Mouse (Mus musculus): Measurements from ENCODE around the gene Spp1. TPM values are rescaled to one million over a fixed set of nuclear protein-coding genes. Genes with fewer than 3 reads are reported as not detected.

Spp1 gene
- polyA plus RNA-seq, 1 experiment from 2014 or later, result 6.2 TPM

DNA sequence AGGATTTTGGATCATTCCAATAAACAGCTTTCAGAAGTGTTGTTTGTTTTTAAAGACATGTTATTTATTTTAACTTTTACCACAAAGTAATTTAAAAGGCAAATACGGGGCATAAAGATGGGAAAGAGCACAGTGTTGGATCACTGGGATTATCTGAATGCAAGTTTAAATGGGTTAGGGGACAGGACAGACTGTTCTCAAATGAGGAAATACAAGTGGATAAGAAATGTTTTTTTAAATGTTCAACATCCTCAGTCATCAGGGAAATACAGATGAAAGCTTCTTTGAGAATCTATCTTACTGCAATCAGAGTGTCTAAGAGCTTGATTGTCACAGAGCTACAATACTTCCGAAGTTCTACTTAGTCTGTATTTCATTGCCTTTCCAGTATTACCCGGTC lies 32.3 kb upstream of the Spp1 start:
- Histone ChIP-seq H3K9ac (replicated peaks; ENCODE audit: low read depth, low read length) (no peak overlapping the region), H3K27ac (ENCODE audit: low read depth, low read length) (no peak overlapping the region), H3K4me3 (ENCODE audit: low read depth, low read length) (no peak overlapping the region), H3K36me3 (ENCODE audit: control insufficient read depth, insufficient read depth, low read length) (no peaks in the 10 kb centered on the region), H3K9me3 (ENCODE audit: control insufficient read depth, low read length) (no peaks in the 10 kb centered on the region), H3K4me2 (ENCODE audit: low read depth, low read length) (no peak overlapping the region), H3K4me1 (ENCODE audit: control insufficient read depth, insufficient read depth, low read length) (0 out of 2 replicates have a peak, but pooled peaks cover 3% of the 10 kb centered on the region), H3K27me3 (ENCODE audit: control insufficient read depth, insufficient read depth, low read length) (no peaks in the 10 kb centered on the region)
- ATAC-seq (ENCODE audit: low read depth), result no peak
- WGBS, result 62% methylated on average over 3 of the region's 3 CpGs

DNA sequence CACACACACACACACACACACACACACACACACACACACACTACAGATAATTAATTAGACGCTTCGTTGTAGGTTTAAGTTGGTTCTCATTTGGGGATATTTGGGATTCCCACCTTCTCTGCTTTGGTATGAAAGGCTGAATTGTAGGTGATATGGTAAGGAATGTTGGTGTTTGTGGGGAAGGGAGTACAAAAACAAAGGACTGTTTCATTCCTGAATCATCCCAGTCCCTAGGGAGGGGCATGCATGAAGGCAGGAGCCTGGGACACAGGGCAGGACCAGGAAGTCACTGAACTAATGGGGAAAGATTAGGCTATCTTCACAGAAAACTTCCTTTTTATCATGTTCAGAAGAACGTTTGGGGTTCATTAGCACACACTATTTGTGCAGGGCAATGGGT lies 31.6 kb upstream of the Spp1 start:
- ATAC-seq (ENCODE audit: low read depth), result no peak
- H3K27ac ChIP-seq (ENCODE audit: low read depth, low read length), result no peak overlapping the region
- H3K36me3 ChIP-seq (ENCODE audit: control insufficient read depth, insufficient read depth, low read length), result no peaks in the 10 kb centered on the region
- WGBS, result 70% methylated on average over 3 of the region's 3 CpGs
- 0 out of 2 replicates have a peak, but pooled peaks cover 3% of the 10 kb centered on the region for H3K4me1 ChIP-seq (ENCODE audit: control insufficient read depth, insufficient read depth, low read length)
- no peak overlapping the region for H3K4me2 ChIP-seq (ENCODE audit: low read depth, low read length)
- no peak overlapping the region for H3K9ac ChIP-seq (replicated peaks; ENCODE audit: low read depth, low read length)
- H3K9me3 ChIP-seq (ENCODE audit: control insufficient read depth, low read length), result no peaks in the 10 kb centered on the region
- H3K27me3 ChIP-seq (ENCODE audit: control insufficient read depth, insufficient read depth, low read length), result no peaks in the 10 kb centered on the region
- H3K4me3 ChIP-seq (ENCODE audit: low read depth, low read length), result no peak overlapping the region

DNA sequence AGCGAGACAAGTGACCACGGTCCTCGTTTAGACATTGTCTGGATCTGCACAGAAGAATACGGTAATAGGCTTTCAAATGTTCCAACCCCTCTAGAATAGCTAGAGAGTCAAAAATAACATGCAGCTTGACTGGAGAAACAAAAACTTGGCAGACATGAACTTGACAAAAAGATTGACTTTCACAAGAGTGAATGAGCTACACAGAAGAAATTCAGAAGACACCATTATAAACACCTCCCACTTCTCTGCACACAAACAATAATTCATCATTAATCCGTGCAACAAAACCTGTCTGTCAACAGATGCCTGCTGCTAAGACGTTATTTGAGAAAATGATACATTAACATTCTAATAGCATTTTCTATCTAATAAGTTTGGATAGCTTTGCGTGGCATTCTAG lies 30.4 kb upstream of the Spp1 start:
- no peak overlapping the region for H3K4me2 ChIP-seq (ENCODE audit: low read depth, low read length)
- no peak overlapping the region for H3K4me3 ChIP-seq (ENCODE audit: low read depth, low read length)
- WGBS, result 78% methylated on average over 7 of the region's 7 CpGs
- ATAC-seq (ENCODE audit: low read depth), result no peak
- H3K9ac ChIP-seq (replicated peaks; ENCODE audit: low read depth, low read length), result no peak overlapping the region
- no peaks in the 10 kb centered on the region for H3K9me3 ChIP-seq (ENCODE audit: control insufficient read depth, low read length)
- H3K4me1 ChIP-seq (ENCODE audit: control insufficient read depth, insufficient read depth, low read length), result 0 out of 2 replicates have a peak, but pooled peaks cover 3% of the 10 kb centered on the region
- no peaks in the 10 kb centered on the region for H3K36me3 ChIP-seq (ENCODE audit: control insufficient read depth, insufficient read depth, low read length)
- no peak overlapping the region for H3K27ac ChIP-seq (ENCODE audit: low read depth, low read length)
- no peaks in the 10 kb centered on the region for H3K27me3 ChIP-seq (ENCODE audit: control insufficient read depth, insufficient read depth, low read length)

DNA sequence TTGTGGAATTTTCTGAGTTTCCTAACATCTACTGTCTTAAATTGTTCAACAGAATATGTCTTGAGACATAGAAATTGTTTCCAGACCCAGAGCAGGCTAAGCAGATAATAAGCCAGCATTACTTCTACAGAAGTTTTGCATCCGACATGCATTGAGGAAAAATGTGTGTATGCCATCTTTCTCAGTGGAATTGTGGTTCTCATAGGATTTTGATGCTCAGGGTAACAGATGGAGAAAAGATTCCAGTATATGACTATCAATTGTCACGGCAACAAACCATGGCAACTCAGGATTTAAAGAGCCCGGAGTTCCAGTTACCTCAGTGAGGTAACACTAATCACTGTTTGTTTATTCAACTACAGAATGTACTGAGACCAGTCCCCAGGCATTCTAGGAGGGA lies 29.9 kb upstream of the Spp1 start:
- no peak overlapping the region for H3K4me3 ChIP-seq (ENCODE audit: low read depth, low read length)
- H3K4me1 ChIP-seq (ENCODE audit: control insufficient read depth, insufficient read depth, low read length), result 0 out of 2 replicates have a peak, but pooled peaks cover 3% of the 10 kb centered on the region
- H3K9ac ChIP-seq (replicated peaks; ENCODE audit: low read depth, low read length), result no peak overlapping the region
- no peaks in the 10 kb centered on the region for H3K36me3 ChIP-seq (ENCODE audit: control insufficient read depth, insufficient read depth, low read length)
- ATAC-seq (ENCODE audit: low read depth), result no peak
- no peaks in the 10 kb centered on the region for H3K27me3 ChIP-seq (ENCODE audit: control insufficient read depth, insufficient read depth, low read length)
- no peak overlapping the region for H3K4me2 ChIP-seq (ENCODE audit: low read depth, low read length)
- WGBS, result 84% methylated on average over 3 of the region's 3 CpGs
- no peak overlapping the region for H3K27ac ChIP-seq (ENCODE audit: low read depth, low read length)
- no peaks in the 10 kb centered on the region for H3K9me3 ChIP-seq (ENCODE audit: control insufficient read depth, low read length)

DNA sequence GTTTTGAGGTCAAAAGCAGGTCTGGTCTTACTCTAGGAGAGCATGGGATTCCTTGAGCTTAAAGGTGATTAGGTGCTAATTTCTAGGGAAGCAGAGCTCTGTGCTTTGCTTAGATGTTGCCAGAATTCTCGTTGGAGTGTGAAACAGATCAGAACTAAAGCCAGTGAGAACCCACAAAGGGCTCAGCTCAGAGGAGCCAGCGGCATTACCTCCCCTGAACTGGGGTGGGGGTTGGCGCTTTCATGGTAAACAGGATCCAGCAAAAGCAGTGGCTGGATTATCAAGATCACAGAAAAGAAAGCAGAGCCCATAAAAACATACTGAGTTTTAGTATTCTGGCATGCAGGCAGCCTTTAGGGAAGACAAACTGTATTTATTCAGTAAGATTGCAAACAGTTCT lies 28.2 kb upstream of the Spp1 start:
- no peaks in the 10 kb centered on the region for H3K36me3 ChIP-seq (ENCODE audit: control insufficient read depth, insufficient read depth, low read length)
- no peak for ATAC-seq (ENCODE audit: low read depth)
- H3K9me3 ChIP-seq (ENCODE audit: control insufficient read depth, low read length), result no peaks in the 10 kb centered on the region
- H3K4me2 ChIP-seq (ENCODE audit: low read depth, low read length), result no peak overlapping the region
- no peaks in the 10 kb centered on the region for H3K27me3 ChIP-seq (ENCODE audit: control insufficient read depth, insufficient read depth, low read length)
- WGBS, result 33% methylated on average over 3 of the region's 3 CpGs
- 0 out of 2 replicates have a peak, but pooled peaks cover 3% of the 10 kb centered on the region for H3K4me1 ChIP-seq (ENCODE audit: control insufficient read depth, insufficient read depth, low read length)
- no peak overlapping the region for H3K27ac ChIP-seq (ENCODE audit: low read depth, low read length)
- no peak overlapping the region for H3K4me3 ChIP-seq (ENCODE audit: low read depth, low read length)
- H3K9ac ChIP-seq (replicated peaks; ENCODE audit: low read depth, low read length), result no peak overlapping the region

DNA sequence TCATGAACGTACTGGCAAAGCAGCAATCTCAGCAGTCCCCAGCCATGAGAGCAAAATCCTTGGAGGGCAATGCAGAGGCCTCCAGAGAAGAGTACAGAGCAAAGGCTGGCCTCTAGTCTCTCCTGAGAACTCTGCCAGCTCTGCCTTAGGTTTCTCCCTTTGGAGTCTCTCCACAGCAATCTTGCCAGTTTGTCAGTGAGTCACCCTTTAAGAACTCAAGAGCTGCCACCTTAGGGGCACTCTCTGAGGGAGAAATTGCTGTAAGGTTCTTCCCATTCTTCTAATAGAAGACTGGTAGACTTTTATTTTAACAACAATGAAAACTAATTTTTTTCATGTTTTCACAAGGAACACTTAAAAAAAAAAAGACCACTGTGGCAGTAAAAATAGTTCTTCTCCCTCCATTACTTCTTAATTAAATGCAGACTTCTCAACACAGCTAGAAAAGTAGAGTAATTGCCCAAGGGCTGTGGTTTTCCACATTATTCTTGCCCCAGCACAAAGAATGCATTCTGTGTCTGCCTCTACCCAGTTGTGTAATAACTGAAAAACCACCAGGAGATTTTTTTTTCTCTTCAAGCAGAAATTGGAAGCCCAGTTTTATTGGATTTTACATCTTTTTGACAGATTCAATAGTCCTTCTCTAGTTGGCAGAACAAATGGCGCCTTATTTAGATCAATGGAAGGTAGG lies 27.2 kb upstream of the Spp1 start:
- Histone ChIP-seq H3K27me3 (ENCODE audit: control insufficient read depth, insufficient read depth, low read length) (no peaks in the 10 kb centered on the region), H3K4me3 (ENCODE audit: low read depth, low read length) (no peak overlapping the region), H3K4me2 (ENCODE audit: low read depth, low read length) (no peak overlapping the region), H3K9me3 (ENCODE audit: control insufficient read depth, low read length) (no peaks in the 10 kb centered on the region), H3K4me1 (ENCODE audit: control insufficient read depth, insufficient read depth, low read length) (0 out of 2 replicates have a peak, but pooled peaks cover 3% of the 10 kb centered on the region), H3K27ac (ENCODE audit: low read depth, low read length) (no peak overlapping the region), H3K36me3 (ENCODE audit: control insufficient read depth, insufficient read depth, low read length) (no peaks in the 10 kb centered on the region), H3K9ac (replicated peaks; ENCODE audit: low read depth, low read length) (no peak overlapping the region)
- 69% methylated on average over 2 of the region's 2 CpGs for WGBS
- no peak for ATAC-seq (ENCODE audit: low read depth)

DNA sequence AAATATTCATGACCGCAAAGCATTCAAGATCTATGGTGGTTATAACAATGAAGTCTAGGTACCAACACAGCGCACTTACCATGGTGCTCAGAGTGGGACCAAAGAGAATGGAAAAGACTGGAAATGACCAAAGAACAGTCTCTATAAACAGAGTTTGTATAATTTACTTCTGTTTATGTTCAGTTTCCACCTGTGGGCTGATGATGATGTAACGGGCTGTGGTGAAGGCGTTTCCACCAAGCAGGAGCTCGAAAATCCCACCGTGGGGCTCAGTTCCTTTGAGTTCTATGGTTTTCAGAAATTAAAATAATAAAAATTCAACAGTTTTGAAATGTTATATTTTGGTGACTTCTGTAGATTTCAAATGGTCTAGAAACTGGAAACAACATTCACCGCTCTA lies 26.4 kb upstream of the Spp1 start:
- 97% methylated on average over 7 of the region's 7 CpGs for WGBS
- H3K4me1 ChIP-seq (ENCODE audit: control insufficient read depth, insufficient read depth, low read length), result 0 out of 2 replicates have a peak, but pooled peaks cover 3% of the 10 kb centered on the region
- ATAC-seq (ENCODE audit: low read depth), result no peak

DNA sequence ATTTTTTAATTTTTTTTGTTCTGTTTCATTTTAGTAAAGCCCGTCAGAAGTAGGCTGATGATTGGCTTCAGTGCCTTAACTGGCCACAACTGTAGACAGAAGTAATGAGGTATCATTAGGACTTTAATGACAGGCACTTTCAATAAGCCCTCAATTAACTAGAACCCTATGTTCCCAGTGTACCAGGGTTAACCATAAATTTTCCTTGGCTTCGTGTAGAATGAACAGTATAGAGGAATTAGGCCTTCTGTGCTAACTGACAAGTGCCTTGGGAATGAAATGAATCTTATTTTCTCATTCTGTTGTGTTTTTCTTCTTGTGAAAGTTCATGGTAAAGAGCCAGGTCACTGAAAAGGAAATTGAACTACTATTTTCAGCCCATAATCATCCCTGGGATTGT lies 18.9 kb upstream of the Spp1 start:
- Histone ChIP-seq H3K36me3 (ENCODE audit: control insufficient read depth, insufficient read depth, low read length) (no peaks in the 10 kb centered on the region), H3K4me1 (ENCODE audit: control insufficient read depth, insufficient read depth, low read length) (no peaks in the 10 kb centered on the region), H3K9ac (replicated peaks; ENCODE audit: low read depth, low read length) (no peak overlapping the region), H3K4me2 (ENCODE audit: low read depth, low read length) (no peak overlapping the region), H3K4me3 (ENCODE audit: low read depth, low read length) (no peak overlapping the region), H3K9me3 (ENCODE audit: control insufficient read depth, low read length) (no peaks in the 10 kb centered on the region), H3K27ac (ENCODE audit: low read depth, low read length) (no peak overlapping the region), H3K27me3 (ENCODE audit: control insufficient read depth, insufficient read depth, low read length) (no peaks in the 10 kb centered on the region)
- no peak for ATAC-seq (ENCODE audit: low read depth)
- 45% methylated on average over 2 of the region's 2 CpGs for WGBS

More for the DNA sequence above, 26.4 kb upstream of the Spp1 start:
- no peaks in the 10 kb centered on the region for H3K9me3 ChIP-seq (ENCODE audit: control insufficient read depth, low read length)
- H3K36me3 ChIP-seq (ENCODE audit: control insufficient read depth, insufficient read depth, low read length), result no peaks in the 10 kb centered on the region
- H3K4me3 ChIP-seq (ENCODE audit: low read depth, low read length), result no peak overlapping the region
- no peaks in the 10 kb centered on the region for H3K27me3 ChIP-seq (ENCODE audit: control insufficient read depth, insufficient read depth, low read length)
- H3K9ac ChIP-seq (replicated peaks; ENCODE audit: low read depth, low read length), result no peak overlapping the region
- H3K27ac ChIP-seq (ENCODE audit: low read depth, low read length), result no peak overlapping the region
- H3K4me2 ChIP-seq (ENCODE audit: low read depth, low read length), result no peak overlapping the region

DNA sequence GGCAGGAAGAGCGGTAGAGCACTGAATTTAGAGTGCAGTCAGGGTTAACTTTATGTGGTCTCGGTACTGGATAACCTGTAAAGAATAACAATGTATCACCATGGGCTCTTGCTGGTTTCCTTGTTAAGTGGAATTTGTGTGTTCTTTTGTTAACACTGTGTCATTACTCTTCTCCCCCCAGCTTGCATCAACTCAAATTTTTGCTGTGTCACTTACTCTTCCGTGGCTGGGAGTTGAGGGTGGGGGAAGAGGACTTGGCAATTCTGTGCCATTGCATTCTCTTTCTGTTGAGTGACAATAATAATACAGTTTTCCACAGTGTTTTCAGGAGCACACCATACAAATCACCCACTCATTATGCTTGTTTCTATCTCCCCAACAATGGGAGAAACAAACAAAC lies 17.9 kb upstream of the Spp1 start:
- Histone ChIP-seq H3K27ac (ENCODE audit: low read depth, low read length) (no peak overlapping the region), H3K4me1 (ENCODE audit: control insufficient read depth, insufficient read depth, low read length) (no peaks in the 10 kb centered on the region), H3K9ac (replicated peaks; ENCODE audit: low read depth, low read length) (no peak overlapping the region), H3K36me3 (ENCODE audit: control insufficient read depth, insufficient read depth, low read length) (no peaks in the 10 kb centered on the region), H3K9me3 (ENCODE audit: control insufficient read depth, low read length) (no peaks in the 10 kb centered on the region), H3K4me3 (ENCODE audit: low read depth, low read length) (no peak overlapping the region), H3K4me2 (ENCODE audit: low read depth, low read length) (no peak overlapping the region), H3K27me3 (ENCODE audit: control insufficient read depth, insufficient read depth, low read length) (no peaks in the 10 kb centered on the region)
- 71% methylated on average over 3 of the region's 3 CpGs for WGBS
- no peak for ATAC-seq (ENCODE audit: low read depth)

Data from neural tube, embryonic 14.5 days (tissue).